In genomic region chr7:112954351-112955102, GRCm38 (mm10) we compare ENCODE assay signal across 8 mouse cellular contexts. TPM values are rescaled to one million over a fixed set of nuclear protein-coding genes. Genes with fewer than 3 reads are reported as not detected.
DNase-seq lines count a peak whose midpoint lies in the region; ATAC-seq and TF ChIP-seq lines count a peak whose summit lies in the region.

No protein-coding gene starts in this region.

- WGBS in lung, adult 2 months = 1% methylated on average over 82 of the region's 82 CpGs
- 1% methylated on average over 82 of the region's 82 CpGs for WGBS in forebrain, postnatal 0 days
- under 1% methylated on average over 82 of the region's 82 CpGs for WGBS in intestine, postnatal 0 days
- WGBS in stomach, postnatal 0 days = 1% methylated on average over 81 of the region's 82 CpGs

- H3K9ac ChIP-seq in forebrain, postnatal 0 days = peak overlapping the region; percentile 49
- no peak overlapping the region for H3K9ac ChIP-seq in intestine, postnatal 0 days (ENCODE audit: low read depth, low read length)
- H3K9ac ChIP-seq in stomach, postnatal 0 days (ENCODE audit: low read length) = peak overlapping the region; percentile 72

- intact Hi-C loops in left cerebral cortex, postnatal 25 days (cut with DNase I) = loop anchor here (5.0 kb wide), 1 partner anchor 153 kb away; no protein-coding TSS in a partner anchor

- H3K9me3 ChIP-seq in forebrain, postnatal 0 days (ENCODE audit: low read length) = no peaks in the 10 kb centered on the region
- no peaks in the 10 kb centered on the region for H3K9me3 ChIP-seq in intestine, postnatal 0 days (ENCODE audit: control insufficient read depth)
- H3K9me3 ChIP-seq in stomach, postnatal 0 days (ENCODE audit: control insufficient read depth, low read length) = no peaks in the 10 kb centered on the region

- H3K27ac ChIP-seq in forebrain, postnatal 0 days (ENCODE audit: low read depth, low read length) = 0 out of 2 replicates have a peak overlapping the region, but pooled peaks have one; percentile 1
- no peak overlapping the region for H3K27ac ChIP-seq in intestine, postnatal 0 days (ENCODE audit: low read depth, low read length)
- H3K27ac ChIP-seq in stomach, postnatal 0 days (replicated peaks) = peak overlapping the region; percentile 67; the same call in 1 of the 2 replicates

- peak; percentile 36 for DNase-seq in lung, adult 2 months
- DNase-seq in lung, postnatal 25 days (ENCODE audit: low spot score) = no peak
- peak; percentile 52 for DNase-seq in brain, embryonic 14.5 days (ENCODE audit: low read depth)
- peak; percentile 44 for DNase-seq in forebrain, postnatal 0 days
- peak; percentile 7 for DNase-seq in lung, postnatal 14 days
- peak; percentile 56 for DNase-seq in stomach, postnatal 0 days (ENCODE audit: low spot score)
- no peak for DNase-seq in left cerebral cortex, postnatal 25 days (ENCODE audit: low spot score in 2 of 2)

- peak; percentile 59 for ATAC-seq in forebrain, postnatal 0 days
- ATAC-seq in intestine, postnatal 0 days = peak; percentile 20; the same call in 1 of the 2 replicates
- peak; percentile 32; the same call in 1 of the 2 replicates for ATAC-seq in stomach, postnatal 0 days (ENCODE audit: low FRiP score, low TSS enrichment)

- no peaks in the 10 kb centered on the region for H3K36me3 ChIP-seq in forebrain, postnatal 0 days (ENCODE audit: insufficient read depth)
- H3K36me3 ChIP-seq in intestine, postnatal 0 days (ENCODE audit: control insufficient read depth, insufficient read depth) = no peaks in the 10 kb centered on the region
- H3K36me3 ChIP-seq in stomach, postnatal 0 days (ENCODE audit: control insufficient read depth, insufficient read depth, low read length) = no peaks in the 10 kb centered on the region

- H3K27me3 ChIP-seq in forebrain, postnatal 0 days (ENCODE audit: insufficient read depth, low read length) = peaks cover 24% of the 10 kb centered on the region
- peaks cover 18% of the 10 kb centered on the region for H3K27me3 ChIP-seq in intestine, postnatal 0 days (replicated peaks; ENCODE audit: control insufficient read depth, insufficient read depth, low read length)
- H3K27me3 ChIP-seq in stomach, postnatal 0 days (ENCODE audit: control insufficient read depth, insufficient read depth, low read length) = no peaks in the 10 kb centered on the region; the same call in 1 of the 2 replicates

- no peak for TF ChIP-seq EP300 in stomach, postnatal 0 days (optimal IDR thresholded peaks at IDR 0.05)

- no peak for TF ChIP-seq CTCF in lung, adult 2 months (IDR thresholded peaks at IDR 0.05; ENCODE audit: insufficient read depth, low read length)
- no peak for TF ChIP-seq CTCF in brain, embryonic 14.5 days (IDR thresholded peaks at IDR 0.05; ENCODE audit: borderline replicate concordance, extremely low read depth, insufficient read depth, insufficient read length)
- no peak for TF ChIP-seq CTCF in forebrain, postnatal 0 days (IDR thresholded peaks at IDR 0.05; ENCODE audit: low read depth)
- 0 out of 2 replicates have a peak, but pooled peaks have one; percentile 5 for TF ChIP-seq CTCF in intestine, postnatal 0 days (IDR thresholded peaks at IDR 0.05; ENCODE audit: low read depth)
- no peak for TF ChIP-seq CTCF in stomach, postnatal 0 days (IDR thresholded peaks at IDR 0.05; ENCODE audit: low read depth)

- peak overlapping the region; percentile 86 for H3K4me2 ChIP-seq in forebrain, postnatal 0 days (ENCODE audit: low read depth)
- H3K4me2 ChIP-seq in intestine, postnatal 0 days (replicated peaks; ENCODE audit: low read depth) = peak overlapping the region; percentile 95
- H3K4me2 ChIP-seq in stomach, postnatal 0 days (replicated peaks; ENCODE audit: low read depth) = peak overlapping the region; percentile 86

- H3K4me1 ChIP-seq in lung, adult 2 months (ENCODE audit: control insufficient read depth, insufficient read depth, low read length) = peaks cover 6% of the 10 kb centered on the region; the same call in 1 of the 2 replicates
- H3K4me1 ChIP-seq in forebrain, postnatal 0 days (ENCODE audit: insufficient read depth) = 0 out of 2 replicates have a peak, but pooled peaks cover 3% of the 10 kb centered on the region
- no peaks in the 10 kb centered on the region for H3K4me1 ChIP-seq in intestine, postnatal 0 days (replicated peaks; ENCODE audit: control insufficient read depth, insufficient read depth, low read length)
- no peaks in the 10 kb centered on the region; the same call in 1 of the 2 replicates for H3K4me1 ChIP-seq in stomach, postnatal 0 days (replicated peaks; ENCODE audit: control insufficient read depth, insufficient read depth)

- peak overlapping the region; percentile 40 for H3K4me3 ChIP-seq in lung, adult 2 months (replicated peaks; ENCODE audit: extremely low read depth, low read depth, low read length)
- H3K4me3 ChIP-seq in forebrain, postnatal 0 days (ENCODE audit: low read depth, low read length) = peak overlapping the region; percentile 46
- peak overlapping the region; percentile 39 for H3K4me3 ChIP-seq in intestine, postnatal 0 days (ENCODE audit: low read depth, low read length)
- peak overlapping the region; percentile 58 for H3K4me3 ChIP-seq in stomach, postnatal 0 days (ENCODE audit: low read depth, low read length)

- TF ChIP-seq POLR2A in lung, adult 2 months (IDR thresholded peaks at IDR 0.05; ENCODE audit: borderline replicate concordance, extremely low read depth, low read depth, low read length) = no peak
- no peak for TF ChIP-seq POLR2A in brain, embryonic 14.5 days (IDR thresholded peaks at IDR 0.05; ENCODE audit: borderline replicate concordance, extremely low read depth, insufficient read depth, insufficient read length, poor library complexity, severe bottlenecking)

RNA-seq across cellular contexts. Expression of gene Rassf10, which starts 0.8 kb away (rescaled TPM):
- polyA plus RNA-seq in lung, adult 2 months (2012; rRNA removed) = 1.7 and 2.2 TPM in 2 replicates
- 1.8 and 2.2 TPM in 2 replicates for polyA plus RNA-seq in brain, embryonic 14.5 days (2012; rRNA removed)
- total RNA-seq in forebrain, postnatal 0 days (2014; rRNA removed) = 3.3 and 5.2 TPM in 2 replicates
- 1.3 and 2.3 TPM in 2 replicates for polyA plus RNA-seq in forebrain, postnatal 0 days (2015; fragmentation: Nextera tagmentation; extraction: Ambion mirVana)
- polyA plus RNA-seq in intestine, postnatal 0 days (2015; fragmentation: Nextera tagmentation; extraction: Ambion mirVana) = 0.76 and 0.94 TPM in 2 replicates
- polyA plus RNA-seq in stomach, postnatal 0 days (2015; fragmentation: Nextera tagmentation; extraction: Ambion mirVana) = 6.8 and 7.7 TPM in 2 replicates
- total RNA-seq in left cerebral cortex, postnatal 25 days (2021) = 1 to 10 TPM; 1.3 to 1.6 TPM

Comparison
In these comparisons a context has a peak if more than half of its experiments do, and no peak if none do; other contexts are left out.
1. DNase-seq: peak in lung, adult 2 months (single experiment), brain, embryonic 14.5 days (single experiment), forebrain, postnatal 0 days (single experiment), lung, postnatal 14 days (single experiment) and stomach, postnatal 0 days (single experiment); none in lung, postnatal 25 days (single experiment) and left cerebral cortex, postnatal 25 days (0 of 2).
2. Peak in every context shown above with its lines, with median percentiles within 50 percentile points of each other: H3K4me3 ChIP-seq, ATAC-seq and H3K4me2 ChIP-seq.